Mouse (Mus musculus) erythroid progenitor cell, adult 5-6 weeks (primary cell): ENCODE results near the gene Rap1b. TPM values are rescaled to one million over a fixed set of nuclear protein-coding genes. Genes with fewer than 3 reads are reported as not detected.

Source experiments
- ATAC-seq: replicated peaks from 2 replicates; pipeline ENCODE4 v1.8.0; 2016; ENCODE audit warnings: moderate number of reproducible peaks, mild to moderate bottlenecking, moderate TSS enrichment, inconsistent platforms; ENCODE audit not compliant: poor library complexity, low FRiP score, severe bottlenecking
- total RNA-seq, 2 experiments: library from RNA; stranded (forward) in 1 of 2; stranded (reverse) in 1 of 2; fragments of 150-400 nt in 1 of 2; fragments of 186-747, 209-891 nt in 1 of 2; gene quantifications; 2 replicates each; pipeline versions ENCODE4 v1.2.3 to v1.2.4; 2015 to 2017; ENCODE audit warnings: low replicate concordance in 2 of 2

Gene Rap1b
- total RNA-seq, 2 experiments from 2014 or later, result 27.2 to 114 TPM

- 0 out of 2 replicates have a peak, but pooled peaks have one; percentile 14 for ATAC-seq
Measured at GRCm38 (mm10) chr10:117860361-117860760, 14.5 kb upstream of the Rap1b start.

- ATAC-seq, result no peak
Measured at GRCm38 (mm10) chr10:117859800-117860199, 14.0 kb upstream of the Rap1b start.

- no peak for ATAC-seq
Measured at GRCm38 (mm10) chr10:117858241-117858640, 12.4 kb upstream of the Rap1b start.

- no peak for ATAC-seq
Measured at GRCm38 (mm10) chr10:117856001-117856720, 10.3 kb upstream of the Rap1b start.

- no peak for ATAC-seq
Measured at GRCm38 (mm10) chr10:117852648-117853192, 6.9 kb upstream of the Rap1b start.

GRCm38 (mm10) chr10:117848981-117849380, 3.1 kb upstream of the Rap1b start:
- ATAC-seq, result no peak

- ATAC-seq, result no peak
Measured at GRCm38 (mm10) chr10:117846796-117847195, 961 bp upstream of the Rap1b start.

- ATAC-seq, result no peak
Measured at GRCm38 (mm10) chr10:117846260-117846632, 411 bp upstream of the Rap1b start.

GRCm38 (mm10) chr10:117844782-117845596, 846 bp downstream of the Rap1b start:
- ATAC-seq, result peak; percentile 35

- ATAC-seq, result no peak
Measured at GRCm38 (mm10) chr10:117844279-117844678, 1.6 kb downstream of the Rap1b start.

GRCm38 (mm10) chr10:117843690-117844089, 2.1 kb downstream of the Rap1b start:
- no peak for ATAC-seq

- ATAC-seq, result no peak
Measured at GRCm38 (mm10) chr10:117841765-117842164, 4.1 kb downstream of the Rap1b start.

GRCm38 (mm10) chr10:117840431-117840995, 5.3 kb downstream of the Rap1b start:
- no peak for ATAC-seq

GRCm38 (mm10) chr10:117839737-117840136, 6.1 kb downstream of the Rap1b start:
- no peak for ATAC-seq

GRCm38 (mm10) chr10:117838924-117839323, 6.9 kb downstream of the Rap1b start:
- no peak for ATAC-seq

- no peak for ATAC-seq
Measured at GRCm38 (mm10) chr10:117836354-117836753, 9.5 kb downstream of the Rap1b start.

GRCm38 (mm10) chr10:117835453-117835852, 10.4 kb downstream of the Rap1b start:
- ATAC-seq, result no peak

- ATAC-seq, result no peak
Measured at GRCm38 (mm10) chr10:117830797-117831196, 15.0 kb downstream of the Rap1b start.

- no peak for ATAC-seq
Measured at GRCm38 (mm10) chr10:117829472-117830155, 16.2 kb downstream of the Rap1b start.

- ATAC-seq, result no peak
Measured at GRCm38 (mm10) chr10:117829022-117829421, 16.8 kb downstream of the Rap1b start.
